8 mouse cellular contexts compared by ENCODE assay signal in genomic region chr1:191096871-191097681, GRCm38 (mm10). TPM values are rescaled to one million over a fixed set of nuclear protein-coding genes. Genes with fewer than 3 reads are reported as not detected.
DNase-seq lines count a peak whose midpoint lies in the region; ATAC-seq lines count a peak whose summit lies in the region.

No protein-coding gene starts in this region.

- 36% methylated on average over 14 of the region's 14 CpGs for WGBS in lung, embryonic 16.5 days
- 55% methylated on average over 14 of the region's 14 CpGs for WGBS in limb, embryonic 11.5 days
- 59% methylated on average over 14 of the region's 14 CpGs for WGBS in neural tube, embryonic 14.5 days

- peak overlapping the region; percentile 71; the same call in 1 of the 2 replicates for H3K9ac ChIP-seq in lung, embryonic 16.5 days (ENCODE audit: low read length)
- no peak overlapping the region for H3K9ac ChIP-seq in limb, embryonic 11.5 days (ENCODE audit: low read length)
- H3K9ac ChIP-seq in neural tube, embryonic 14.5 days (replicated peaks; ENCODE audit: low read depth, low read length): no peak overlapping the region

- H3K4me2 ChIP-seq in lung, embryonic 16.5 days (ENCODE audit: low read depth, low read length): peak overlapping the region; percentile 96
- H3K4me2 ChIP-seq in limb, embryonic 11.5 days (ENCODE audit: low read depth, severe bottlenecking): peak overlapping the region; percentile 99
- peak overlapping the region; percentile 100 for H3K4me2 ChIP-seq in neural tube, embryonic 14.5 days (ENCODE audit: low read depth, low read length)

- H3K36me3 ChIP-seq in lung, embryonic 16.5 days (ENCODE audit: control insufficient read depth, insufficient read depth, low read length): no peaks in the 10 kb centered on the region
- H3K36me3 ChIP-seq in limb, embryonic 11.5 days (ENCODE audit: control insufficient read depth, insufficient read depth, low read length): no peaks in the 10 kb centered on the region
- no peaks in the 10 kb centered on the region for H3K36me3 ChIP-seq in neural tube, embryonic 14.5 days (ENCODE audit: control insufficient read depth, insufficient read depth, low read length)

- intact Hi-C loops in gastrocnemius, postnatal 14 days (cut with DNase I; ENCODE audit: low total_unique reads): no loop called here

- H3K4me1 ChIP-seq in lung, embryonic 16.5 days (replicated peaks; ENCODE audit: control insufficient read depth, insufficient read depth, low read length): peaks cover 22% of the 10 kb centered on the region
- peaks cover 4% of the 10 kb centered on the region for H3K4me1 ChIP-seq in limb, embryonic 11.5 days (ENCODE audit: control insufficient read depth, insufficient read depth, low read length)
- H3K4me1 ChIP-seq in neural tube, embryonic 14.5 days (ENCODE audit: control insufficient read depth, insufficient read depth, low read length): no peaks in the 10 kb centered on the region

- H3K27me3 ChIP-seq in lung, embryonic 16.5 days (ENCODE audit: control insufficient read depth, insufficient read depth, low read depth, low read length): peaks cover 7% of the 10 kb centered on the region; the same call in 1 of the 2 replicates
- no peaks in the 10 kb centered on the region for H3K27me3 ChIP-seq in limb, embryonic 11.5 days (ENCODE audit: control insufficient read depth, insufficient read depth, low read length)
- H3K27me3 ChIP-seq in neural tube, embryonic 14.5 days (ENCODE audit: control insufficient read depth, insufficient read depth, low read length): no peaks in the 10 kb centered on the region

- DNase-seq in lung, postnatal 14 days: no peak
- peak; percentile 4 for DNase-seq in forelimb bud, embryonic 11.5 days (ENCODE audit: low read depth, low spot score)
- no peak for DNase-seq in limb, embryonic 11.5 days (ENCODE audit: low spot score)
- no peak for DNase-seq in adrenal gland, adult 18-20 months (ENCODE audit: low spot score in 2 of 2)
- DNase-seq in gastrocnemius, postnatal 14 days: no peak
- no peak for DNase-seq in cerebellum, postnatal 36 days

- 0 out of 2 replicates have a peak, but pooled peaks cover 3% of the 10 kb centered on the region for H3K9me3 ChIP-seq in lung, embryonic 16.5 days (ENCODE audit: control insufficient read depth, low read length)
- H3K9me3 ChIP-seq in limb, embryonic 11.5 days (ENCODE audit: control insufficient read depth, low read length): no peaks in the 10 kb centered on the region
- no peaks in the 10 kb centered on the region; the same call in 1 of the 2 replicates for H3K9me3 ChIP-seq in neural tube, embryonic 14.5 days (ENCODE audit: control insufficient read depth, low read length)

- 0 out of 2 replicates have a peak, but pooled peaks have one; percentile 8 for ATAC-seq in lung, embryonic 16.5 days (ENCODE audit: low read depth)
- peak; percentile 29; the same call in 1 of the 2 replicates for ATAC-seq in limb, embryonic 11.5 days (ENCODE audit: insufficient number of reproducible peaks, low FRiP score, low TSS enrichment, low read depth)
- no peak for ATAC-seq in neural tube, embryonic 14.5 days (ENCODE audit: low read depth)

- no peak overlapping the region for H3K27ac ChIP-seq in lung, embryonic 16.5 days (ENCODE audit: low read length)
- no peak overlapping the region for H3K27ac ChIP-seq in limb, embryonic 11.5 days (replicated peaks; ENCODE audit: low read depth, low read length)
- H3K27ac ChIP-seq in neural tube, embryonic 14.5 days (ENCODE audit: low read depth, low read length): no peak overlapping the region

- peak overlapping the region; percentile 65 for H3K4me3 ChIP-seq in lung, embryonic 16.5 days (ENCODE audit: low read length)
- H3K4me3 ChIP-seq in limb, embryonic 11.5 days (ENCODE audit: low read depth, low read length): peak overlapping the region; percentile 59
- H3K4me3 ChIP-seq in neural tube, embryonic 14.5 days (ENCODE audit: low read depth, low read length): peak overlapping the region; percentile 53

RNA-seq across cellular contexts. Expression of gene Batf3, which starts 0.6 kb away (rescaled TPM):
- polyA plus RNA-seq in lung, embryonic 16.5 days (2015; fragmentation: Nextera tagmentation; extraction: Ambion mirVana): 5.2 and 6.4 TPM in 2 replicates
- 9.4 and 9.7 TPM in 2 replicates for polyA plus RNA-seq in limb, embryonic 11.5 days (2014; fragmentation: Nextera tagmentation; extraction: Ambion mirVana)
- polyA plus RNA-seq in neural tube, embryonic 14.5 days (2014; fragmentation: Nextera tagmentation; extraction: Ambion mirVana): 2.1 and 2.2 TPM in 2 replicates
- 1 to 10 TPM; 1.5 to 9.7 TPM for total RNA-seq in adrenal gland, adult 18-20 months (2021)
- total RNA-seq in gastrocnemius, postnatal 14 days (2021): under 1 TPM in 1 of 2 experiments, not detected in 1; 0.53 TPM

RNA-seq across cellular contexts. Expression of gene Nsl1, which starts 34.3 kb away (rescaled TPM):
- polyA plus RNA-seq in lung, embryonic 16.5 days (2015; fragmentation: Nextera tagmentation; extraction: Ambion mirVana): 23.9 and 24.0 TPM in 2 replicates
- polyA plus RNA-seq in limb, embryonic 11.5 days (2014; fragmentation: Nextera tagmentation; extraction: Ambion mirVana): 28.6 and 35.5 TPM in 2 replicates
- 2.8 and 3.7 TPM in 2 replicates for polyA plus RNA-seq in neural tube, embryonic 14.5 days (2014; fragmentation: Nextera tagmentation; extraction: Ambion mirVana)
- total RNA-seq in adrenal gland, adult 18-20 months (2021): under 1 TPM; 0.58 to 0.63 TPM
- 1 to 10 TPM in 1 of 2 experiments, under 1 TPM in 1; 0.66 to 1.1 TPM for total RNA-seq in gastrocnemius, postnatal 14 days (2021)

RNA-seq across cellular contexts. Expression of gene Tatdn3, which starts 34.3 kb away (rescaled TPM):
- polyA plus RNA-seq in lung, embryonic 16.5 days (2015; fragmentation: Nextera tagmentation; extraction: Ambion mirVana): 15.6 and 17.1 TPM in 2 replicates
- polyA plus RNA-seq in limb, embryonic 11.5 days (2014; fragmentation: Nextera tagmentation; extraction: Ambion mirVana): 12.4 and 13.7 TPM in 2 replicates
- polyA plus RNA-seq in neural tube, embryonic 14.5 days (2014; fragmentation: Nextera tagmentation; extraction: Ambion mirVana): 18.3 and 19.9 TPM in 2 replicates
- 10 to 100 TPM; 14.0 to 16.4 TPM for total RNA-seq in adrenal gland, adult 18-20 months (2021)
- total RNA-seq in gastrocnemius, postnatal 14 days (2021): 10 to 100 TPM; 12.2 to 17.0 TPM
